Mouse (Mus musculus): ENCODE measurements around the gene Dock4. TPM values are rescaled to one million over a fixed set of nuclear protein-coding genes. Genes with fewer than 3 reads are reported as not detected.

The Dock4 gene
- polyA plus RNA-seq, 1 experiment from 2014 or later: 40.2 TPM

GRCm38 (mm10) chr12:40584526-40585289 is 139.0 kb downstream of the Dock4 start:
- Histone ChIP-seq H3K27ac (no peak overlapping the region), H3K27me3 (replicated peaks) (no peaks in the 10 kb centered on the region), H3K4me3 (no peak overlapping the region), H3K4me1 (peaks cover 15% of the 10 kb centered on the region), H3K9me3 (no peaks in the 10 kb centered on the region), H3K9ac (no peak overlapping the region), H3K36me3 (no peaks in the 10 kb centered on the region), H3K4me2 (replicated peaks) (no peak overlapping the region)
- no peak for ATAC-seq (ENCODE audit: low FRiP score, low read depth)
- WGBS: 86% methylated on average over 7 of the region's 7 CpGs

- H3K36me3 ChIP-seq: no peaks in the 10 kb centered on the region
- no peak for ATAC-seq (ENCODE audit: low FRiP score, low read depth)
- no peak overlapping the region for H3K27ac ChIP-seq
- WGBS: 85% methylated on average over 4 of the region's 4 CpGs
- H3K9me3 ChIP-seq: no peaks in the 10 kb centered on the region
- peaks cover 6% of the 10 kb centered on the region; the same call in 1 of the 2 replicates for H3K4me1 ChIP-seq
- no peak overlapping the region for H3K4me2 ChIP-seq (replicated peaks)
- H3K27me3 ChIP-seq (replicated peaks): no peaks in the 10 kb centered on the region
- no peak overlapping the region for H3K4me3 ChIP-seq
- H3K9ac ChIP-seq: no peak overlapping the region
Observed at GRCm38 (mm10) chr12:40585456-40586141, 139.8 kb downstream of the Dock4 start.

- Histone ChIP-seq H3K27me3 (replicated peaks) (no peaks in the 10 kb centered on the region), H3K27ac (no peak overlapping the region), H3K9me3 (no peaks in the 10 kb centered on the region), H3K9ac (no peak overlapping the region), H3K4me1 (no peaks in the 10 kb centered on the region), H3K4me3 (no peak overlapping the region), H3K36me3 (no peaks in the 10 kb centered on the region), H3K4me2 (replicated peaks) (no peak overlapping the region)
- no peak for ATAC-seq (ENCODE audit: low FRiP score, low read depth)
- WGBS: 83% methylated on average over 4 of the region's 4 CpGs
Observed at GRCm38 (mm10) chr12:40594161-40594560, 148.4 kb downstream of the Dock4 start.

- Histone ChIP-seq H3K36me3 (no peaks in the 10 kb centered on the region), H3K4me3 (no peak overlapping the region), H3K9ac (no peak overlapping the region), H3K4me2 (replicated peaks) (no peak overlapping the region), H3K27ac (no peak overlapping the region), H3K27me3 (replicated peaks) (no peaks in the 10 kb centered on the region), H3K4me1 (no peaks in the 10 kb centered on the region), H3K9me3 (no peaks in the 10 kb centered on the region)
- ATAC-seq (ENCODE audit: low FRiP score, low read depth): no peak
- WGBS: 89% methylated on average over 6 of the region's 6 CpGs
Observed at GRCm38 (mm10) chr12:40595440-40595839, 149.7 kb downstream of the Dock4 start.

GRCm38 (mm10) chr12:40596020-40596419 is 150.3 kb downstream of the Dock4 start:
- ATAC-seq (ENCODE audit: low FRiP score, low read depth): no peak
- 83% methylated on average over 7 of the region's 7 CpGs for WGBS
- Histone ChIP-seq H3K27me3 (replicated peaks) (no peaks in the 10 kb centered on the region), H3K9ac (no peak overlapping the region), H3K9me3 (no peaks in the 10 kb centered on the region), H3K4me3 (no peak overlapping the region), H3K36me3 (no peaks in the 10 kb centered on the region), H3K4me2 (replicated peaks) (no peak overlapping the region), H3K27ac (no peak overlapping the region), H3K4me1 (no peaks in the 10 kb centered on the region)

DNA sequence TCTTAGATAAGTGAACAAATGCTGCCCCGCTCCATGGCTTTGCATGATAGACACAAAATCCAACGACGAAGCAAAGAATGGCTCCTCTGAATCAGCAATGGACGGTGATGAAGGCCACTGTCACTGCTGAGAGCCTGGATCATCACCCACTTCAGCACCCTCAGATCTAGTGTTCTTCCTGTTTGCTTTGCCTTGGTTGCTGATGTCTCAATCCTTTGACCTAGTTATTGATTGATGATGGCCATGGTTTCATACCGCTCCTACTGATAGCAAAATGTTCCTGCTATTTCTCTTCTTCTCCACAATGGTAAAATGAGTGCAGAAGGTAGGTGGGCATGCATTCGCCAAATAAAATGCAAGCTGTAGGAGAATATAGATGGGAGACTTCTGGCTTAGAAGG is 150.7 kb downstream of the Dock4 start:
- no peak overlapping the region for H3K4me2 ChIP-seq (replicated peaks)
- 89% methylated on average over 6 of the region's 6 CpGs for WGBS
- ATAC-seq (ENCODE audit: low FRiP score, low read depth): no peak

GRCm38 (mm10) chr12:40599952-40600351 is 154.2 kb downstream of the Dock4 start:
- H3K36me3 ChIP-seq: no peaks in the 10 kb centered on the region
- no peak overlapping the region for H3K9ac ChIP-seq
- H3K4me2 ChIP-seq (replicated peaks): no peak overlapping the region
- H3K4me1 ChIP-seq: no peaks in the 10 kb centered on the region
- no peak overlapping the region for H3K4me3 ChIP-seq
- no peaks in the 10 kb centered on the region for H3K9me3 ChIP-seq
- ATAC-seq (ENCODE audit: low FRiP score, low read depth): no peak
- H3K27me3 ChIP-seq (replicated peaks): no peaks in the 10 kb centered on the region
- WGBS: 55% methylated on average over 2 of the region's 2 CpGs
- no peak overlapping the region for H3K27ac ChIP-seq

More for the DNA sequence above, 150.7 kb downstream of the Dock4 start:
- H3K9ac ChIP-seq: no peak overlapping the region
- no peak overlapping the region for H3K27ac ChIP-seq
- no peaks in the 10 kb centered on the region for H3K9me3 ChIP-seq
- no peaks in the 10 kb centered on the region for H3K4me1 ChIP-seq
- H3K4me3 ChIP-seq: no peak overlapping the region
- no peaks in the 10 kb centered on the region for H3K27me3 ChIP-seq (replicated peaks)
- no peaks in the 10 kb centered on the region for H3K36me3 ChIP-seq

DNA sequence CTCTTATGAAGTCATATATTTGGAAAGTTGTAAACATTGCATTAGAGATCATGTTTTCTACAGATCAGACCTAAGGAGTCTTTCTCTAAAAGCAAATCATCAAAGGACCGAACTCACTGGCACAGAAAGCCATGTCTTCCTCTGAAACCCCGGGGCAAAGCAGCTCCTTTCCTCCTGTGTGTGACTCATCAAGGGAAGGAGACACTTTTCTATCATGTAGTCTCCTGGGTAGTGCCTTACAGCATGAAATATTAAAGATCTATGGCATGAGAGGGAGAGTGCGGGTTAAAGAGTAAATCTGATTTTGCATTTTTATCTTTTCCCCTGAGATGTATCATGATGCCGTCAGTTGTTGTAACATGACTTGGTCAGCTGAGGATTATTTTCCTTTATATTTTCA is 159.8 kb downstream of the Dock4 start:
- no peak overlapping the region for H3K27ac ChIP-seq
- no peaks in the 10 kb centered on the region for H3K36me3 ChIP-seq
- ATAC-seq (ENCODE audit: low FRiP score, low read depth): no peak
- H3K4me3 ChIP-seq: no peak overlapping the region
- 83% methylated on average over 4 of the region's 4 CpGs for WGBS
- no peaks in the 10 kb centered on the region for H3K4me1 ChIP-seq
- no peaks in the 10 kb centered on the region for H3K9me3 ChIP-seq
- no peaks in the 10 kb centered on the region for H3K27me3 ChIP-seq (replicated peaks)
- H3K9ac ChIP-seq: no peak overlapping the region
- H3K4me2 ChIP-seq (replicated peaks): no peak overlapping the region

- Histone ChIP-seq H3K9ac (no peak overlapping the region), H3K9me3 (no peaks in the 10 kb centered on the region), H3K4me3 (no peak overlapping the region), H3K4me1 (no peaks in the 10 kb centered on the region), H3K27me3 (replicated peaks) (no peaks in the 10 kb centered on the region), H3K27ac (no peak overlapping the region), H3K36me3 (no peaks in the 10 kb centered on the region), H3K4me2 (replicated peaks) (no peak overlapping the region)
- no peak for ATAC-seq (ENCODE audit: low FRiP score, low read depth)
Observed at GRCm38 (mm10) chr12:40622926-40623325, 177.2 kb downstream of the Dock4 start.

DNA sequence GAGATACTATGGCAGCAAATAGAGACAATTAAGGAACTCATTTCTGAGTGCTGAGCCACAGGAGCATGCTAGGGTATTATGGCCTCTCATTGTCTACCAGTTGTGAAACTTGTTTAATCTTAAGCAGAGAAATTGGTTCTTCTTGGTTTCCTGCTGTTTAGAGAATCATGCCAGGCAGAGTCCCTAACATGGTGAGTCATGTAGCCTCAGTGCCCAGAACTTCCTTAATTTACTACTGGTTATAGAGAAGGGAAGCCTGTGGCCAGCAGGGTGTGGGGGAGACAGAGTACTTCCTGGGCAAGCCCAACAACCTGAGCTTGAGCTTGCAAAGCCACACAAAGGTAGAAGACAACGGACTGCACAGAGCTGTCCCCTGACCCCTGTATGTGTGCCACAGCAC is 180.8 kb downstream of the Dock4 start:
- Histone ChIP-seq H3K4me2 (replicated peaks) (no peak overlapping the region), H3K4me3 (no peak overlapping the region), H3K9ac (no peak overlapping the region), H3K4me1 (no peaks in the 10 kb centered on the region), H3K9me3 (no peaks in the 10 kb centered on the region), H3K27me3 (replicated peaks) (no peaks in the 10 kb centered on the region), H3K36me3 (no peaks in the 10 kb centered on the region), H3K27ac (no peak overlapping the region)
- WGBS: 91% methylated on average over 1 of the region's 1 CpGs
- no peak for ATAC-seq (ENCODE audit: low FRiP score, low read depth)

- Histone ChIP-seq H3K9me3 (no peaks in the 10 kb centered on the region), H3K4me2 (replicated peaks) (no peak overlapping the region), H3K4me3 (no peak overlapping the region), H3K4me1 (no peaks in the 10 kb centered on the region), H3K27ac (no peak overlapping the region), H3K27me3 (replicated peaks) (no peaks in the 10 kb centered on the region), H3K36me3 (no peaks in the 10 kb centered on the region), H3K9ac (no peak overlapping the region)
- 87% methylated on average over 2 of the region's 2 CpGs for WGBS
- no peak for ATAC-seq (ENCODE audit: low FRiP score, low read depth)
Observed at GRCm38 (mm10) chr12:40633242-40633641, 187.5 kb downstream of the Dock4 start.

GRCm38 (mm10) chr12:40634169-40634568 is 188.4 kb downstream of the Dock4 start:
- no peaks in the 10 kb centered on the region for H3K36me3 ChIP-seq
- no peak overlapping the region for H3K4me3 ChIP-seq
- 80% methylated on average over 7 of the region's 7 CpGs for WGBS
- H3K9ac ChIP-seq: no peak overlapping the region
- peak; percentile 44; the same call in 1 of the 2 replicates for ATAC-seq (ENCODE audit: low FRiP score, low read depth)
- no peak overlapping the region for H3K27ac ChIP-seq
- H3K9me3 ChIP-seq: no peaks in the 10 kb centered on the region
- H3K4me2 ChIP-seq (replicated peaks): no peak overlapping the region
- H3K4me1 ChIP-seq: no peaks in the 10 kb centered on the region
- no peaks in the 10 kb centered on the region for H3K27me3 ChIP-seq (replicated peaks)

DNA sequence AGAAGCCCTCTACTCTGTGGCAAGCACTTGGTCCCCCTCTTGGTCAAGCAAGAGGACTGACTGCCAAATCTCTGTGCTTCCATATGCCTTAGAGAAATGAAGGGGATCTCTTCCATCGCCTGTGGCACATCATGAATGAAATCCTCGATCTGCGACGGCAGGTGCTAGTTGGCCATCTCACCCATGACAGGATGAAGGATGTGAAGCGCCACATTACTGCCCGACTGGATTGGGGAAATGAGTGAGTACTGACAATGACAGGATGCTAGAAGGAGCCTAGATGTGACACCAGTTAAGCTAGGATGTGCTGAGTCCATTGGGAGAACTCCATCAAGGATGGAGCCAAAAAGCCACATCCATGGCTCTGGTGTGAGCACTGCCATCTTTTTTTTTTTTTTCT is 190.2 kb downstream of the Dock4 start:
- H3K9ac ChIP-seq: no peak overlapping the region
- H3K27ac ChIP-seq: no peak overlapping the region
- peaks cover 7% of the 10 kb centered on the region for H3K36me3 ChIP-seq
- H3K9me3 ChIP-seq: no peaks in the 10 kb centered on the region
- H3K4me3 ChIP-seq: no peak overlapping the region
- 90% methylated on average over 6 of the region's 6 CpGs for WGBS
- ATAC-seq (ENCODE audit: low FRiP score, low read depth): no peak
- no peaks in the 10 kb centered on the region for H3K27me3 ChIP-seq (replicated peaks)
- H3K4me1 ChIP-seq: no peaks in the 10 kb centered on the region
- no peak overlapping the region for H3K4me2 ChIP-seq (replicated peaks)
